Mouse (Mus musculus) liver, embryonic 12.5 days (tissue): ENCODE measurements around the gene Ctc1. TPM values are rescaled to one million over a fixed set of nuclear protein-coding genes. Genes with fewer than 3 reads are reported as not detected.

Experiments used
- ATAC-seq: fragments of 200-750 bp; cut with Nextera tagmentation; 2 replicates; pipeline ENCODE4 v1.8.0; 2017; ENCODE audit warnings: moderate number of reproducible peaks, mild to moderate bottlenecking, moderate library complexity
- H3K27ac ChIP-seq: fragments of 300-500 bp; sonication (generic); 2 replicates; pipeline ENCODE4 v1.5.1; 2016; ENCODE audit warnings: mild to moderate bottlenecking
- H3K27me3 ChIP-seq: fragments of 300-500 bp; sonication (generic); replicated peaks from 2 replicates; pipeline ENCODE4 v1.6.1; 2016; ENCODE audit warnings: mild to moderate bottlenecking, moderate library complexity
- H3K36me3 ChIP-seq: fragments of 300-500 bp; sonication (generic); 2 replicates; pipeline ENCODE4 v1.6.1; 2016; ENCODE audit warnings: mild to moderate bottlenecking, moderate library complexity
- H3K4me1 ChIP-seq: fragments of 300-500 bp; sonication (generic); 2 replicates; pipeline ENCODE4 v1.6.1; 2016
- H3K4me2 ChIP-seq: fragments of 300-500 bp; sonication (generic); 2 replicates; pipeline ENCODE4 v1.6.1; 2016; ENCODE audit warnings: mild to moderate bottlenecking, moderate library complexity
- H3K4me3 ChIP-seq: fragments of 300-500 bp; sonication (generic); 2 replicates; pipeline ENCODE4 v1.5.1; 2016; ENCODE audit warnings: mild to moderate bottlenecking, moderate library complexity
- H3K9ac ChIP-seq: fragments of 300-500 bp; sonication (generic); 2 replicates; pipeline ENCODE4 v1.6.1; 2016; ENCODE audit warnings: mild to moderate bottlenecking, moderate library complexity
- H3K9me3 ChIP-seq: fragments of 300-500 bp; sonication (generic); replicated peaks from 2 replicates; pipeline ENCODE4 v1.6.1; 2016; ENCODE audit warnings: mild to moderate bottlenecking, moderate library complexity
- WGBS: fragments of 180-500 bp; shearing (Covaris S2); methylation state at CpG from one replicate; pipeline ENCODE4 v1.1.7; 2016; ENCODE audit not compliant: insufficient replicate concordance; 5-methylcytosine and 5-hydroxymethylcytosine counted together
- polyA plus RNA-seq: library from polyadenylated mRNA; unstranded; fragments of >200 nt; fragmentation: Nextera tagmentation; extraction: Ambion mirVana; gene quantifications from 2 replicates; pipeline ENCODE4 v1.2.1, GENCODE M21; 2016

The Ctc1 gene
- polyA plus RNA-seq, 1 experiment from 2014 or later = 31.4 TPM

DNA sequence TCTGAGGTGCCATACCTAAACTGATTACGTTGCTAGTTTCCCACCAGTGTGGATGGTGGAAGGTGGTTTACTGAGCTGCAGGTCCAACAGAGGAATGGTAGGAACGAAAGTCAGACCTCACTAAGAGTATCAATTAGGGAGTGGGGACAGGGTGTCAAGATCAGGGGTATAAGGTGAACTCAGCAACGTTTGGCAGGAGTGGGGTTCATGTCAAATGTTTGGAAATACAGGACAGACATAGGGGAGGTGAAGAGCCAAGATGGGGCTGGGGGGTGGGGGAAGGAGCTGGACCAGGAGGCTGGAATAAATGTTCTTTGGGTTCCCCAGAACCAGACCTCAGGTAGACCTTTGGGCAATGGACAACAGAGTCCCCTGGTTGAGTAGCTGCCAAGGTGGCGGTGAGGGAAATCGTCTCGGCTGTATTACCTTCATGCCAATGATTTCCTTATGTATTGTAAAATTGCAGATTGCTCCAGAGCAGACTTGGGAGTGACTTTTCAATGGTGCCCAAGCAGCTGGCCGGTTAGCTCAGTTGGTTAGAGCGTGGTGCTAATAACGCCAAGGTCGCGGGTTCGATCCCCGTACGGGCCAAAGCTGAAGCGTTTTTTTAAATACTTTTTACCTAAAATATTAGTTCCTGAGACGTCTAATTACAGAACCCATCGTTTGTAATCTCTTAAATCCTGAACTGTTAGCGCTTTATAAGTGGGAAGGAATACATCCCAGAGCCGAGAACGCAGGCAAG lies 20.9 kb downstream of the Ctc1 start:
- Histone ChIP-seq H3K27me3 (no peaks in the 10 kb centered on the region), H3K9ac (peak overlapping the region; percentile 77), H3K9me3 (no peaks in the 10 kb centered on the region), H3K4me3 (peak overlapping the region; percentile 76), H3K27ac (peak overlapping the region; percentile 81), H3K4me1 (peaks cover 39% of the 10 kb centered on the region), H3K36me3 (peaks cover 43% of the 10 kb centered on the region), H3K4me2 (peak overlapping the region; percentile 93)
- 8% methylated on average over 20 of the region's 20 CpGs for WGBS
- no peak; the same call in 1 of the 2 replicates for ATAC-seq

DNA sequence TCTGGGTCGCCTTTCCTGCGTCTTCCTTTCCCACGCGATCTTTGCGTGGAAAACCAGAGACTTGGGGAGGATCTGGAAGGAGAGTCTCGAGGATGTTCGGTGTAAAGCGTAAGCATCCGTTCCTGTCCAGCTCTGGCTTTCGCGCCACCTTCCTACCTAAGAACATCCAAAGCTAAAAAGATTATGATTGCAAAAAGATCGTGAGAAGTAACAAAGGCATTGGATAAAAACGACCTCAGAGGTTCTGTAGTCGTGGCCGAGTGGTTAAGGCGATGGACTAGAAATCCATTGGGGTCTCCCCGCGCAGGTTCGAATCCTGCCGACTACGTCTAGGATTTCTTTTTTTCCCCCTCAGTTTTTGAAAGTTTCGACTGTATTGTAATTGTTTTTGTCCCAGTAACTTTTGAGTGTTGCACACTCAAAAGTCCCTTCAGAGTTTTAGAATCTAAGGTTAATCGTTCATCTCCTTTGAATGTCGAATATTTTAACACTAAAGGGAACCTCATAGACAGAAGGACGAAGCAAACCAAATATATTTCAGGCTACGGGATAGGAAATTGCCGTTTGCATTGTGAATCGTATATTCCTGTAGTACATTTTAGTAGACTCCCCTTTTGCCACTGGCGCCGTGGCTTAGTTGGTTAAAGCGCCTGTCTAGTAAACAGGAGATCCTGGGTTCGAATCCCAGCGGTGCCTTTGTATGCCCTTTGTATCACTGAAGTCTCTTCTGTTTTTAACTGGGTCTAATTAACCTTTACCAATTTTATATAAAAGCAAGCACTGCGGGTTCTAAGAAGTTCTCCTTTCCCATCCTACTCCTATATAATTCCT lies 21.7 kb downstream of the Ctc1 start:
- Histone ChIP-seq H3K9ac (peak overlapping the region; percentile 77), H3K27ac (peak overlapping the region; percentile 81), H3K4me3 (peak overlapping the region; percentile 76), H3K4me2 (peak overlapping the region; percentile 93), H3K9me3 (no peaks in the 10 kb centered on the region), H3K4me1 (peaks cover 39% of the 10 kb centered on the region), H3K27me3 (no peaks in the 10 kb centered on the region), H3K36me3 (peaks cover 37% of the 10 kb centered on the region)
- ATAC-seq = peak; percentile 34
- WGBS = under 1% methylated on average over 34 of the region's 34 CpGs

- Histone ChIP-seq H3K9ac (no peak overlapping the region), H3K36me3 (peaks cover 30% of the 10 kb centered on the region), H3K4me3 (no peak overlapping the region), H3K27ac (no peak overlapping the region), H3K27me3 (no peaks in the 10 kb centered on the region), H3K4me2 (peak overlapping the region; percentile 93), H3K4me1 (peaks cover 39% of the 10 kb centered on the region), H3K9me3 (no peaks in the 10 kb centered on the region)
- no peak for ATAC-seq
- WGBS = 63% methylated on average over 5 of the region's 5 CpGs
These were observed 22.5 kb downstream of the Ctc1 start for GRCm38 (mm10) chr11:69038173-69038572.

GRCm38 (mm10) chr11:69045531-69046394 lies 30.1 kb downstream of the Ctc1 start, which contains the start of gene Aurkb:
Aurkb (plus strand) TSS chr11:69045647.
- H3K9ac ChIP-seq = peak within 1 kb of the TSS; percentile 96
- H3K4me1 ChIP-seq = peaks cover 52% of the 10 kb centered on the region
- peak; percentile 85 for ATAC-seq
- H3K27ac ChIP-seq = peak within 1 kb of the TSS; percentile 96
- H3K27me3 ChIP-seq = no peaks in the 10 kb centered on the region
- H3K4me3 ChIP-seq = peak within 1 kb of the TSS; percentile 91
- under 1% methylated on average over 54 of the region's 54 CpGs for WGBS
- peak within 1 kb of the TSS; percentile 76 for H3K4me2 ChIP-seq
- H3K36me3 ChIP-seq = peaks cover 35% of the 10 kb centered on the region
- H3K9me3 ChIP-seq = no peaks in the 10 kb centered on the region

GRCm38 (mm10) chr11:69046395-69046774 lies 30.7 kb downstream of the Ctc1 start:
- H3K27me3 ChIP-seq = no peaks in the 10 kb centered on the region
- peaks cover 52% of the 10 kb centered on the region for H3K4me1 ChIP-seq
- H3K4me3 ChIP-seq = peak overlapping the region; percentile 91
- peak overlapping the region; percentile 96 for H3K27ac ChIP-seq
- peak overlapping the region; percentile 76 for H3K4me2 ChIP-seq
- ATAC-seq = 0 out of 2 replicates have a peak, but pooled peaks have one; percentile 2
- H3K36me3 ChIP-seq = peaks cover 42% of the 10 kb centered on the region
- H3K9me3 ChIP-seq = no peaks in the 10 kb centered on the region
- H3K9ac ChIP-seq = peak overlapping the region; percentile 96
- WGBS = 7% methylated on average over 9 of the region's 9 CpGs

GRCm38 (mm10) chr11:69047592-69047991 lies 31.9 kb downstream of the Ctc1 start:
- H3K4me2 ChIP-seq = peak overlapping the region; percentile 76
- ATAC-seq = no peak
- peak overlapping the region; percentile 96 for H3K9ac ChIP-seq
- H3K36me3 ChIP-seq = peaks cover 53% of the 10 kb centered on the region
- H3K27ac ChIP-seq = peak overlapping the region; percentile 16; the same call in 1 of the 2 replicates
- H3K27me3 ChIP-seq = no peaks in the 10 kb centered on the region
- H3K4me3 ChIP-seq = peak overlapping the region; percentile 91
- peaks cover 52% of the 10 kb centered on the region for H3K4me1 ChIP-seq
- 92% methylated on average over 12 of the region's 12 CpGs for WGBS
- no peaks in the 10 kb centered on the region for H3K9me3 ChIP-seq

- Histone ChIP-seq H3K9me3 (no peaks in the 10 kb centered on the region), H3K27me3 (no peaks in the 10 kb centered on the region), H3K36me3 (peaks cover 58% of the 10 kb centered on the region), H3K9ac (peak overlapping the region; percentile 96), H3K4me2 (peak overlapping the region; percentile 76), H3K4me3 (peak overlapping the region; percentile 91), H3K27ac (no peak overlapping the region), H3K4me1 (peaks cover 57% of the 10 kb centered on the region)
- no peak for ATAC-seq
- 85% methylated on average over 14 of the region's 14 CpGs for whole genome bisulfite sequencing
These were observed 32.4 kb downstream of the Ctc1 start for GRCm38 (mm10) chr11:69048151-69048550.

DNA sequence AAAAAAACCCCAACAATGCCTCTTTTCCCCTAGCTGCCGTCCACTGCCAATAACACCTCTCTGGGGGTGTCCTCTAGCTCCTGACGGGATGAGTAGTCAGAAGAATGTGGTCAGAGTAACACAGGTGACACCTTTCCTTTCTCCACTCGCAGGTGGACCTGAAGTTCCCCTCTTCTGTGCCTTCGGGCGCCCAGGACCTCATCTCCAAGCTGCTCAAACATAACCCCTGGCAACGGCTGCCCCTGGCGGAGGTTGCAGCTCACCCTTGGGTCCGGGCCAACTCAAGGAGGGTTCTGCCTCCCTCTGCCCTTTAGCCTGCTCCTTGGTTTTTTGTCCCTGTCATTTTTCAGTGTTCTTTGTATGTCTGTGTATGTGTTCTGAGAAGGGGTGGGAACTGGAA lies 35.0 kb downstream of the Ctc1 start:
- H3K4me1 ChIP-seq = peaks cover 48% of the 10 kb centered on the region

GRCm38 (mm10) chr11:69051771-69052170 lies 36.1 kb downstream of the Ctc1 start:
- Histone ChIP-seq H3K4me2 (no peak overlapping the region), H3K4me3 (no peak overlapping the region), H3K27ac (no peak overlapping the region), H3K9me3 (no peaks in the 10 kb centered on the region), H3K36me3 (peaks cover 72% of the 10 kb centered on the region), H3K4me1 (peaks cover 44% of the 10 kb centered on the region), H3K9ac (no peak overlapping the region), H3K27me3 (no peaks in the 10 kb centered on the region)
- no peak for ATAC-seq
- WGBS = 82% methylated on average over 4 of the region's 4 CpGs

More for the DNA sequence above, 35.0 kb downstream of the Ctc1 start:
- ATAC-seq = no peak
- Histone ChIP-seq H3K4me3 (no peak overlapping the region), H3K9ac (no peak overlapping the region), H3K27ac (no peak overlapping the region), H3K9me3 (no peaks in the 10 kb centered on the region), H3K4me2 (no peak overlapping the region), H3K27me3 (no peaks in the 10 kb centered on the region), H3K36me3 (peaks cover 72% of the 10 kb centered on the region)
- WGBS = 90% methylated on average over 8 of the region's 8 CpGs

- Histone ChIP-seq H3K4me2 (no peak overlapping the region), H3K4me3 (no peak overlapping the region), H3K27ac (no peak overlapping the region), H3K27me3 (no peaks in the 10 kb centered on the region), H3K4me1 (peaks cover 36% of the 10 kb centered on the region), H3K9ac (no peak overlapping the region), H3K36me3 (peaks cover 64% of the 10 kb centered on the region), H3K9me3 (no peaks in the 10 kb centered on the region)
- 85% methylated on average over 2 of the region's 2 CpGs for WGBS
- no peak for ATAC-seq
These were observed 37.2 kb downstream of the Ctc1 start for GRCm38 (mm10) chr11:69052824-69053421.

DNA sequence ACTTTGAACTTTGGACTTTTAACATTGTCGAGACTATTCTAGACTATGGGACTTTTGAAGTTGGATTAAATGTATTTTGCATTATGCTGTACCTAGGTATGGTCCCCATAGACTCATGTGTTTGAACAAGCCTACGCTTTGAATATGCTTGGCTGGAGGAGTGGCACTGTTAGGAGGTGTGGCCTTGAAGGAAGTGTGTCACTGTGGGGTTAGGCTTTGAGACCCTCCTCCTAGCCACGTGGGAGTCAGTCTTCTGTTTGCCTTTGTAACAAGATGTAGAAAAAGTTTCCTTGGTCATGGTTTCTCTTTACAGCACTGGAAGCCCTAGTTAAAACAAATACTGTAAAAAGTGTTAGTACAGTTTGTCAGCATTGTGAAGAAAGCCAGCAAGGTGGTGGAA lies 38.1 kb downstream of the Ctc1 start:
- peaks cover 36% of the 10 kb centered on the region for H3K4me1 ChIP-seq
- H3K9me3 ChIP-seq = no peaks in the 10 kb centered on the region
- WGBS = 64% methylated on average over 3 of the region's 3 CpGs
- H3K36me3 ChIP-seq = peaks cover 55% of the 10 kb centered on the region
- no peaks in the 10 kb centered on the region for H3K27me3 ChIP-seq
- no peak overlapping the region for H3K9ac ChIP-seq
- H3K4me3 ChIP-seq = no peak overlapping the region
- H3K4me2 ChIP-seq = no peak overlapping the region
- H3K27ac ChIP-seq = no peak overlapping the region
- ATAC-seq = no peak
